In the genomic region with DNA sequence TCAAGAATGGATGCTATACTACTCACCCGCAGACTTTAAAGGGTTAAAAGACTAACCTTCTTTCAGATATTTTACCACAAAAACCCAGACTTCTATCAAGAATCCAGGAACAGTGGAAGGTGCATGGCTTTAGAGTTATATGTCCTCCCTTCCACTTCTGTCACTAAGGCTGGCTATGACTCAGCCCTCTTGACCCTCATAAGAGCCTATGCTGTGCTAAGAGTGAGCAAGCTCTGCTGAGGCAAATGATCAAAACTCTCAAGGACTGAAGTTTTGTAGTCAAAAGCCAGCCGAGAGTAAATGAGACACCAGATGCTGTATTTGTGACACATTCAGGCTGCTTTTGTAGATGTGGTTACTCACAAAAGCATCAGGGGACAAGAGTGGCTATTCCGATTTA, we compare ENCODE assay signal across 26 mouse cellular contexts.
A peak's percentile ranks its signal among the peaks of the same experiment; 100 is the strongest.
DNase-seq lines count a peak whose midpoint lies in the region; ATAC-seq lines count a peak whose summit lies in the region.
"Had no signal": no experiment of that assay in that cellular context is flagged by ENCODE, and none has a peak within 500 bp of the region (broad histone marks: within the 10 kb centered on the region; RNA-seq: fewer than 3 reads in every experiment).

No protein-coding gene starts in this region.

- 79% methylated on average over 3 of the region's 3 CpGs for WGBS in lung, embryonic 16.5 days

- ATAC-seq in lung, embryonic 16.5 days (ENCODE audit: low read depth), result peak; percentile 83
- ATAC-seq: hindbrain, postnatal 0 days; Patski had no signal

- no peak overlapping the region for H3K27ac ChIP-seq in lung, embryonic 16.5 days (ENCODE audit: low read length)
- H3K27ac ChIP-seq: hindbrain, postnatal 0 days; intestine, embryonic 15.5 days; kidney, postnatal 0 days; limb, embryonic 10.5 days; limb, embryonic 15.5 days; liver, embryonic 13.5 days; lung, embryonic 15.5 days; midbrain, embryonic 12.5 days; neural tube, embryonic 12.5 days had no signal

- no peak overlapping the region for H3K4me2 ChIP-seq in lung, embryonic 16.5 days (ENCODE audit: low read depth, low read length)
- H3K4me2 ChIP-seq: intestine, embryonic 15.5 days; limb, embryonic 15.5 days; liver, embryonic 13.5 days; lung, embryonic 15.5 days; midbrain, embryonic 12.5 days; neural tube, embryonic 12.5 days had no signal

- peak; percentile 64 for DNase-seq in adrenal gland, adult 2 months
- no peak for DNase-seq in adrenal gland, postnatal 4 days (ENCODE audit: low spot score in 2 of 2)
- DNase-seq in adrenal gland, postnatal 14 days, result peak; percentile 31
- peak; percentile 83 for DNase-seq in lung, postnatal 36 days
- DNase-seq in right cerebral cortex, postnatal 25 days, result no peak
- no peak for DNase-seq in cerebellum, postnatal 14 days
- DNase-seq: cerebellum, adult 9-10 months; gastrocnemius, postnatal 10 days; heart, postnatal 14 days; kidney, adult 2 months; kidney, postnatal 4 days; liver, embryonic 13.5 days; thymus, postnatal 4 days had no signal

- H3K4me3 ChIP-seq in lung, embryonic 16.5 days (ENCODE audit: low read length), result no peak overlapping the region
- H3K4me3 ChIP-seq: erythroblast, embryonic 14.5 days; intestine, embryonic 15.5 days; limb, embryonic 10.5 days; limb, embryonic 15.5 days; liver, embryonic 13.5 days; lung, embryonic 15.5 days; megakaryocyte, embryonic 14.5 days; midbrain, embryonic 12.5 days; myocyte; neural tube, embryonic 12.5 days had no signal

- no peaks in the 10 kb centered on the region for H3K9me3 ChIP-seq in lung, embryonic 16.5 days (ENCODE audit: control insufficient read depth, low read length)
- H3K9me3 ChIP-seq: intestine, embryonic 15.5 days; limb, embryonic 10.5 days; limb, embryonic 15.5 days; liver, embryonic 13.5 days; lung, embryonic 15.5 days; midbrain, embryonic 12.5 days; neural tube, embryonic 12.5 days had no signal

- no peak overlapping the region for H3K9ac ChIP-seq in lung, embryonic 16.5 days (ENCODE audit: low read length)
- H3K9ac ChIP-seq: intestine, embryonic 15.5 days; limb, embryonic 15.5 days; liver, embryonic 13.5 days; lung, embryonic 15.5 days; midbrain, embryonic 12.5 days; neural tube, embryonic 12.5 days had no signal

- no peaks in the 10 kb centered on the region for H3K4me1 ChIP-seq in lung, embryonic 16.5 days (replicated peaks; ENCODE audit: control insufficient read depth, insufficient read depth, low read length)
- H3K4me1 ChIP-seq: limb, embryonic 15.5 days; liver, embryonic 13.5 days; megakaryocyte, embryonic 14.5 days; neural tube, embryonic 12.5 days had no signal

- H3K36me3 ChIP-seq in lung, embryonic 16.5 days (ENCODE audit: control insufficient read depth, insufficient read depth, low read length), result no peaks in the 10 kb centered on the region
- H3K36me3 ChIP-seq: intestine, embryonic 15.5 days; limb, embryonic 15.5 days; liver, embryonic 13.5 days; lung, embryonic 15.5 days; midbrain, embryonic 12.5 days; neural tube, embryonic 12.5 days had no signal

- no peaks in the 10 kb centered on the region for H3K27me3 ChIP-seq in lung, embryonic 16.5 days (ENCODE audit: control insufficient read depth, insufficient read depth, low read depth, low read length)
- H3K27me3 ChIP-seq: intestine, embryonic 15.5 days; limb, embryonic 15.5 days; liver, embryonic 13.5 days; lung, embryonic 15.5 days; megakaryocyte, embryonic 14.5 days; neural tube, embryonic 12.5 days; Patski had no signal

Comparison
In these comparisons a context has a peak if more than half of its experiments do, and no peak if none do; other contexts are left out.
1. DNase-seq: peak in adrenal gland, adult 2 months (single experiment), adrenal gland, postnatal 14 days (single experiment) and lung, postnatal 36 days (single experiment); none in adrenal gland, postnatal 4 days (0 of 2), right cerebral cortex, postnatal 25 days (single experiment) and cerebellum, postnatal 14 days (0 of 2).